Mouse (Mus musculus) cortical plate, adult 2 months (tissue): Measurements from ENCODE around the gene Pde8b.

Experiments used
- CTCF ChIP-seq: fragments of 200-500 bp; IDR thresholded peaks from 2 replicates; pipeline ENCODE4 v1.5.1; 2011; ENCODE audit warnings: mild to moderate bottlenecking, control low read depth, low read length; ENCODE audit not compliant: insufficient read depth; ENCODE audit errors: extremely low read depth
- POLR2A ChIP-seq: fragments of 200-500 bp; IDR thresholded peaks from 2 replicates; pipeline ENCODE4 v1.6.1; 2011; ENCODE audit warnings: mild to moderate bottlenecking, low read length, control low read depth; ENCODE audit not compliant: insufficient read depth; ENCODE audit errors: extremely low read depth

GRCm38 (mm10) chr13:95230326-95230725 is 19.8 kb downstream of the Pde8b start:
- TF ChIP-seq CTCF, result no peak
- no peak for TF ChIP-seq POLR2A
